Mouse (Mus musculus): Measurements from ENCODE around the gene Pla2g7.

The Pla2g7 gene

GRCm38 (mm10) chr17:43649641-43650436, 81.9 kb downstream of the Pla2g7 start:
- DNase-seq, result peak; percentile 64

- DNase-seq, result peak; percentile 70
Observed at GRCm38 (mm10) chr17:43651314-43652046, 83.6 kb downstream of the Pla2g7 start.
